Mouse (Mus musculus): Measurements from ENCODE around the gene Slc16a10.
A peak's percentile ranks its signal among the peaks of the same experiment; 100 is the strongest.

Slc16a10 gene

DNA sequence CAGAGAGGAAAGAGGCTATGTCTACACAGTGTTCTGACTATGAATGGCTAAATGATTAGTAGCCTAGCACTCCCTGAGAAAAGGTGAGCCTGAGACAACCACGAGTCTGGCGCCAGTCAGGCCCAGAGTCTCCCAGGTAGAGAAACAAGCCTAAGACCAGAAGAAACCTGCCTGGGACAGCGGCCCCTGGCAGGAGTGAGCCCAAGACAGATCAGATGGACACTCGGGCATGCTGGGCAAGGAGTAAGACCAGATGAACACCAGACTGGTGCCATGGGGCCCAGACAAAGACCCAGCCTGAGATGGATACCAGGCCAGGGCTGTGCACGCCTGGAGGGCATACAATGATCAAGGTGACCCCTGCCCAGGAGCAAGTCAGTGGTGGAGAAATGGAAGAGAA lies 32.5 kb downstream of the Slc16a10 start:
- DNase-seq (ENCODE audit: low spot score in 2 of 2), result no peak

GRCm38 (mm10) chr10:40108992-40109391 lies 33.1 kb downstream of the Slc16a10 start:
- no peak for DNase-seq (ENCODE audit: low spot score in 2 of 2)

DNA sequence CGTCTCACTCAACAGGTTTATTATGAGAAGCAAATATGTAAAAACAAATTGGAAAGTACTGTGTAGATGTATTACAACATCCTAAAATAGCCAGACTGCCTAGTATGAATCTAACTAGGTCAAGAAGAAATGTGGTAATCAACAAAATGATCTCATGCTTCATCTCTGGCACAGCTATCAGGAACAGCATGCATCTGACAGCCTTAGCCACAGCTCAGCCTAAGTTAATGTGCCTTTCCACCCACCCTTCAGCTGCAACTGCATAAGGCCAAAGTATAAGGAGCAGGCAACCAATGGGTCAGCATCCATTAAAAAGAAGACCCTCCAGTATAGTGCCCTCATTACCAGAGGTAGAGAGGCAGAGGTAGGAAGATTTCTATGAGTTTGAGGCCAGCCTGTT lies 34.1 kb downstream of the Slc16a10 start:
- DNase-seq (ENCODE audit: low spot score in 2 of 2), result no peak

GRCm38 (mm10) chr10:40105174-40105573 lies 36.9 kb downstream of the Slc16a10 start:
- DNase-seq (ENCODE audit: low spot score in 2 of 2), result no peak

DNA sequence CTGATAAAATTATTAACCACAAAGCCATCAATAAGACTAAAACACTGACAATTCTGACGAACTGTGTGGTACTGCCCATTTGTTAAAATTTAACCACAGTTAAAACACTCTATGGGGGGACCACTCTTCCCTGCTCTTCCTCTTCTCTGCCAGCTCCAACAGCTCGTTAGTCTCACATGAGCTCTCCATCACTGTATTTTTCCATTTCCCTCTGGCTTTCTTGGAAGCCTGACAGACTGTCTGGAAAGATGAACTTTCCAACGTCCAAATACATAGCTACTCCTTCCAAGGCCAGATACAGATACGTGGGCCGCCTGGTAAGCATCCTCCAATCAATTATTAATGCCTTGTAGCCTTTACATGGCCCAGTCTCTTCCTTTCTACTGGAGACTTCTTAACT lies 38.3 kb downstream of the Slc16a10 start:
- no peak for DNase-seq (ENCODE audit: low spot score in 2 of 2)

GRCm38 (mm10) chr10:40102986-40103385 lies 39.1 kb downstream of the Slc16a10 start:
- no peak for DNase-seq (ENCODE audit: low spot score in 2 of 2)

- no peak for DNase-seq (ENCODE audit: low spot score in 2 of 2)
Measured at GRCm38 (mm10) chr10:40102166-40102565, 39.9 kb downstream of the Slc16a10 start.

- DNase-seq (ENCODE audit: low spot score in 2 of 2), result no peak
Measured at GRCm38 (mm10) chr10:40098441-40098840, 43.6 kb downstream of the Slc16a10 start.

DNA sequence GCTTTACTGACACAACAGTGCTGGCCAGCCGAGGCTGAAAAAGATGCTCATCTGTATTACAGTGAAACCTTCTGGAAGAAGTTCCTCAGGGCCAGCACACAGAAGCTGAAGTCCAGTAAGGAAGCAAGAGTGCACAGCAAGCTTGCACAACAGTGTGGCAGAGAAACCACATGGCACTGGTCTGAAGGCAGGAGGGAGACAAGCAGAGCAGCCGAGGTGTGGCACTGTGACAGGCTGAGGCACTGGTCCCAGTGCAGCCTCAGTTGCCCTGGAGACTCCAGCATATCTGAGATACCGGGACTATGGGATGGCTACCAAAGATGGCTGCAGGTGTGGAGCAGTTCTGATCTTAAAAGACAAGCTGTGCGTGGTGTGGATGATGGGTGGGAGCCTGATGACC lies 44.5 kb downstream of the Slc16a10 start:
- no peak for DNase-seq (ENCODE audit: low spot score in 2 of 2)

DNA sequence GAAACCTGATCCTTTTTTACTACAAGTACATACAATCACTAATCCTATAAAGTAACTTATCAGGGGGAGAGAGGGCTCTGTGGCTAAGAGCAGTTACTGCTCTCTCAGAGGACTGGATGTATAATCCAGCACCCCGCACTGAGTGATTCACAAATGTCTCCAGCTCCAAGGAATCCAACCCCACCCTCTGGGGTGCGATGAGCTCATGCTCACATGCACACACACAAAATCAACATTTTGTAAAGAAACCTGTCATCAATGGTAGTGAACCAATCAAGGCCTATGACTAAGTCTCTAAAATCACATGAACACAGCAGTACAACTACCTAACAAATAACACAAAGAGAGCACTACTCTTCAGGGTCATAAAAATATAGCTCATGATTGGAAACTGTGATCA lies 47.3 kb downstream of the Slc16a10 start:
- no peak for DNase-seq (ENCODE audit: low spot score in 2 of 2)

- DNase-seq (ENCODE audit: low spot score in 2 of 2), result no peak
Measured at GRCm38 (mm10) chr10:40093526-40093925, 48.5 kb downstream of the Slc16a10 start.

- DNase-seq (ENCODE audit: low spot score in 2 of 2), result no peak
Measured at GRCm38 (mm10) chr10:40091455-40091854, 50.6 kb downstream of the Slc16a10 start.

DNA sequence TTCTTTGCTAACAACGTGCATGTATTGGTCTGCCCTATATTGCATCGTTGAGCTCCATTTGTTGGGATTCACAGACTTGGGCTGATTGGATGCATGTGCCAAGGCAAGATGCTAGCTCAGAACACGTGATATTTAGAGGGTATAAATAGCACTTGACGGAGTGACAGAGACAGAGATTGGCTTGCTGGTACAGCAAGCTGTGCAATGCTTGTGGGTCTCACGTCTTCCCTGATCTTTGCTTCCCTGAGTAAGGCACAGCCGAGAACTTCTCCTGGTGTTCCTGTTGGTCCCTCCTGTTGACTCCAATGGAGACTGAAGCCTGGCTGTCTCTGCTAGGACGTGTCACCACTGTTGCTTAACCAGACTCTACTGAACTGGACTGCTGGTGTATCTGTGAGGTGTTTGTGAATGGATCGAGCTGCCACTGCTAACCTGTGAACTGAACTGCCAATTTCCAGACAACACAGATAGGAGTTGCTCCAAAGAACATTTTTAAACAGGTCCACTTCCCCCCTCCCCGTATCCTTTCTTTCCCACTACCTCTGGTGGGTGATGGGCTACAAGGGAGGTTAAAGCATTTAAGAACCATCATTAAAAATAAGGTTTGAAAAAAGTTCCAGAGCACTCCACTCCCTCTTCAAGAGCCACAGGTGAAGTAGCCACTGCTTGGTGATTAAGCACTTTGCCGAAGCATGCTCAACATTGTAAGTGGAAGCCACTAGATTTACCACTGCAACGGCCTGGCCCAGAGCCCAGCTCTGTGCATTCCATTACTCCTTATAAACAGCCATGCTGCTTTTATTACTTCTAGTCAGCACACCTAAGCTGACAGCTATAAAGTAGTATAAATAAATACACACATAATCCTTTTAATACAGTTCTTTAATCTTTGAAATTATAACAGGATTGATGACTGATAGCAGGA lies 51.3 kb downstream of the Slc16a10 start:
- no peak for DNase-seq (ENCODE audit: low spot score in 2 of 2)

- no peak for DNase-seq (ENCODE audit: low spot score in 2 of 2)
Measured at GRCm38 (mm10) chr10:40084332-40085093, 57.5 kb downstream of the Slc16a10 start.

DNA sequence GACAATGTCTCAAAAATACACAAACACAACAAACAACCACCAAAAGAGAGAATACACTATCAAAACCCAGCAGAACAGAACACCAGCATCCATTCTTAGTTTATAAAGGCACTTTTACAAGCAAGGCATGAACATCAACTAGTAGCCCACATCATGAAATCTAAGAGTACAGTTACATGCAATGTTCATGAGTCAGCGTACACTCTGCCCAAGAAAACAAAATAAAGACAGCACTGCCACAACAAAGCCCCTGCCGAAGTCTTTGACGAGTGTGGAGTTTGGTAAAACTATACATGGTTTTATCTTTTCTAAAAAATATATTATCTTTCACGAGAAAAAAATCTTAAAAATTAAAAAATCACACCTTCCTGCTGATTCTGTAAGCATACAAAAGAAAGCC lies 58.5 kb downstream of the Slc16a10 start:
- DNase-seq (ENCODE audit: low spot score in 2 of 2), result no peak

DNA sequence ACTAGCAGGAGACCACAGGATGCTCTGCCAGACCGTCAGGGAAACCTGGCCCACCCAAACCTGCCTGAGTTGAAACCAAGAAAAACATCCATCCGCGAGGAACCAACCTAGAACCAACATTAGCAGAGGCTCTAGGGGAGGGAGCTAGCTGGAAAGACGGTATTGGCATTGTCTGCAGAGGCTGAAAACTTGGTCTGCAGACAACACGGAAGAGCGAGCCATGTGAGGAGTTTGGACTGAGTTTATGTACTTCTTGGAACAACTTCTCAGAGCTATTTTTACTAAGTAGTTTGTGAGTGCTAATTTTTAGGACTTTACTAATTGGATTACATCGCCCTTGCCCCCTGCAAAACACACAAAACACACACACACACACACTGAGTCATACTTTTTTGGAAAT lies 59.4 kb downstream of the Slc16a10 start:
- DNase-seq (ENCODE audit: low spot score in 2 of 2), result no peak

GRCm38 (mm10) chr10:40080533-40080932 lies 61.5 kb downstream of the Slc16a10 start:
- DNase-seq (ENCODE audit: low spot score in 2 of 2), result no peak

GRCm38 (mm10) chr10:40079256-40079655 lies 62.8 kb downstream of the Slc16a10 start:
- no peak for DNase-seq (ENCODE audit: low spot score in 2 of 2)

DNA sequence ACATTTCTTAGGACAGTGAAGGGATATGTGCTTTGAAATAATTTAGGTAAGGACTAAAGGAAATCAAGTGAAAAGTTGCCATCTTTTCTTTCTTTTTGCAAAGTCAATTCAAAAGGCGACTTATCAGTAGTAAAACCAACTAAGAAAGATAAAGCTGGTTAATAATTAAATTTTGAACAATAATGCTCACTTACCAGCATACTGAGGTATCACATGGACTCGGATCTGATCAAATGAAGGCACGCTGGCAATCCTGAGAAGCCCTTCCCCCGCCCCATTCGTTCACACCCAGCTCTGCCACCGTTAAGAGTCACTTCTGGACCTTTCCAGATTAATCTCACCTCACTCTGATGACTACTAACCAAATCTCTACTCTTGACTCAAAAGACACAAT lies 64.1 kb downstream of the Slc16a10 start:
- no peak for DNase-seq (ENCODE audit: low spot score in 2 of 2)

DNA sequence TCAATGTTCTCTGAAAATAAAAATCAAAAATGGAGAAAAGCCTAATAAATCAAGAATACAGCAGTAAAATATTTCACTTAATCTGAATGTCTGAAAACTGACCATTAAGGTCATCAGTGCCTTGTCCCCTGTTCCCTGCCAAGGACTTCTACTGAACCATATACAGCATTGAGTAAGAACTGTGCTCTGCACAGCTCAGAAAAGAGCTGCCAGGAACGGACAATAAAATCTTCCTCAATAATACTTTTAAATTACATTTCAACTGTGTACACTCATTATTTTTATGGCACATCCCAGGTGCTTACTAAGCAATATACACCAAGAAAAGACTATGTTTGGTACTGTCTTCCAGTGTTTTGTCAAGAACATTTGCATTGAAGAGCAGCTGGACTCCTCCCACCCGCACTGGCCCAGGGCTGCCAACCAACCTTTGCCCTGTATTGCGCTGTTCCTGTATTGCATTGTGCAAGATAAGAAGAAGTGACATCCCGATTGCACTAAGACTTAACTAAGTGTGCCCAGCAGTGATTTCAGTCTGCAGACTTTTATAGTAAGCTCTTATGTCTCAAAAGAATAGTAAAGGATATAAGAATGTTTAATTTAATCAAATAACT lies 64.6 kb downstream of the Slc16a10 start:
- no peak for DNase-seq (ENCODE audit: low spot score in 2 of 2)

DNA sequence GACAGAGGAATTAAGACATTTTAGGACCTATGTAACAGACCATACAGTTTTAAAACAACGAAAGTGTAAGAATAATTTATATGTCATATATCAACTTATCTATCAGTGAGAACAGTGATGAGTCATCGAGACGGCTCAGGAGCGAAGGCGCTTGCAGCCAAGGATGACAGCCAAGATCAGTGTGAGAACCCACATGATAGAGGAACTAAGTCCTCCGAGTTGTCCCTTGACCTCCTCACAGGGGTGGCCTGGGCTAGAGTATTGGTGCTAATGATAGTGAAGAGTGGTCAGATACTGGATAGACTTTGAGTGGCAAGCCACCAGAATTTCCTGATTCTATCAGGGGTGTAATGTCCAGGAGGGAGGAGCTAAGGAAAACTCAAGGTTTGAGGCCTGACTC lies 68.5 kb downstream of the Slc16a10 start:
- DNase-seq (ENCODE audit: low spot score in 2 of 2), result no peak

GRCm38 (mm10) chr10:40070684-40071083 lies 71.4 kb downstream of the Slc16a10 start:
- peak in 1 of 2 experiments; percentile 44 for DNase-seq (ENCODE audit: low spot score in 2 of 2)
